ENCODE assay signal across 7 mouse cellular contexts in the genomic region with DNA sequence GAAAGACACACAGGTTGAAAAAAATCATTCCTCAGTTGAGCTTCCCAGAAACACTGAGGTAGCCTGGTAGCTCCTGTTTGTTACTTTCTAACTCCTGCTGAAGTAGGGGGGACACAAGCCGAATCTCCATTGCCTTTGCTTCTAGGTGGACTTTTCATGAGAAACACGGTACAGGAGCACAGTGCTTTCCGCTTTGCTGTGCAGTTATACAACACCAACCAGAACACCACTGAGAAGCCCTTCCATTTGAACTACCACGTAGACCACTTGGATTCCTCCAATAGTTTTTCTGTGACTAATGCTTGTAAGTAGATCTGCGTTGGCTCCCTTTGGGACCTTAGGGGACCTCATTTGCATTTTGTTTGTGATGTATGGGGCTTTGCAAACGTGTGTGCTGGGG. TPM values are rescaled to one million over a fixed set of nuclear protein-coding genes. Genes with fewer than 3 reads are reported as not detected.
DNase-seq lines count a peak whose midpoint lies in the region; ATAC-seq and TF ChIP-seq lines count a peak whose summit lies in the region.

No protein-coding gene starts in this region.

- no peak for TF ChIP-seq CTCF in lung, postnatal 0 days (IDR thresholded peaks at IDR 0.05)

- DNase-seq in lung, postnatal 0 days (ENCODE audit: low spot score): peak; percentile 12
- DNase-seq in lung, postnatal 25 days (ENCODE audit: low spot score): no peak
- no peak for DNase-seq in forebrain, embryonic 11.5 days (ENCODE audit: low spot score)
- DNase-seq in limb, embryonic 11.5 days (ENCODE audit: low spot score): no peak
- DNase-seq in thymus, postnatal 10 days (ENCODE audit: low spot score in 2 of 2): no peak
- no peak for DNase-seq in layer of hippocampus, postnatal 36 days

- H3K9ac ChIP-seq in lung, postnatal 0 days (replicated peaks; ENCODE audit: low read depth): no peak overlapping the region
- H3K9ac ChIP-seq in forebrain, embryonic 11.5 days (ENCODE audit: low read length): no peak overlapping the region
- H3K9ac ChIP-seq in limb, embryonic 11.5 days (ENCODE audit: low read length): no peak overlapping the region
- H3K9ac ChIP-seq in stomach, embryonic 16.5 days (ENCODE audit: low read length): peak overlapping the region; percentile 65; the same call in 1 of the 2 replicates

- no peaks in the 10 kb centered on the region for H3K36me3 ChIP-seq in lung, postnatal 0 days (ENCODE audit: insufficient read depth, low read length)
- no peaks in the 10 kb centered on the region for H3K36me3 ChIP-seq in forebrain, embryonic 11.5 days (ENCODE audit: control insufficient read depth, insufficient read depth, low read length)
- H3K36me3 ChIP-seq in limb, embryonic 11.5 days (ENCODE audit: control insufficient read depth, insufficient read depth, low read length): no peaks in the 10 kb centered on the region
- no peaks in the 10 kb centered on the region for H3K36me3 ChIP-seq in stomach, embryonic 16.5 days (ENCODE audit: control insufficient read depth, insufficient read depth, low read length)

- no peak for TF ChIP-seq EP300 in lung, postnatal 0 days (IDR thresholded peaks at IDR 0.05)

- WGBS in lung, postnatal 0 days: 21% methylated on average over 6 of the region's 6 CpGs
- WGBS in forebrain, embryonic 11.5 days: 13% methylated on average over 6 of the region's 6 CpGs
- WGBS in limb, embryonic 11.5 days: 21% methylated on average over 6 of the region's 6 CpGs
- WGBS in stomach, embryonic 16.5 days: 24% methylated on average over 6 of the region's 6 CpGs

- peak overlapping the region; percentile 51 for H3K4me2 ChIP-seq in lung, postnatal 0 days (replicated peaks; ENCODE audit: low read depth, low read length)
- H3K4me2 ChIP-seq in forebrain, embryonic 11.5 days (ENCODE audit: low read depth, low read length, severe bottlenecking): peak overlapping the region; percentile 64; the same call in 1 of the 2 replicates
- H3K4me2 ChIP-seq in limb, embryonic 11.5 days (ENCODE audit: low read depth, severe bottlenecking): peak overlapping the region; percentile 62
- peak overlapping the region; percentile 62 for H3K4me2 ChIP-seq in stomach, embryonic 16.5 days (ENCODE audit: low read depth, low read length)

- H3K9me3 ChIP-seq in lung, postnatal 0 days (ENCODE audit: low read length): no peaks in the 10 kb centered on the region
- no peaks in the 10 kb centered on the region for H3K9me3 ChIP-seq in forebrain, embryonic 11.5 days (ENCODE audit: control insufficient read depth, low read length)
- no peaks in the 10 kb centered on the region for H3K9me3 ChIP-seq in limb, embryonic 11.5 days (ENCODE audit: control insufficient read depth, low read length)
- no peaks in the 10 kb centered on the region for H3K9me3 ChIP-seq in stomach, embryonic 16.5 days (replicated peaks; ENCODE audit: control insufficient read depth, low read length)

- 0 out of 2 replicates have a peak overlapping the region, but pooled peaks have one; percentile 26 for H3K27ac ChIP-seq in lung, postnatal 0 days (ENCODE audit: low read length)
- no peak overlapping the region for H3K27ac ChIP-seq in forebrain, embryonic 11.5 days (ENCODE audit: low read depth, low read length)
- no peak overlapping the region for H3K27ac ChIP-seq in limb, embryonic 11.5 days (replicated peaks; ENCODE audit: low read depth, low read length)
- H3K27ac ChIP-seq in stomach, embryonic 16.5 days (ENCODE audit: low read length): no peak overlapping the region

- H3K4me3 ChIP-seq in lung, postnatal 0 days (ENCODE audit: low read depth, low read length): peak overlapping the region; percentile 37
- H3K4me3 ChIP-seq in forebrain, embryonic 11.5 days (ENCODE audit: low read depth, low read length): peak overlapping the region; percentile 34; the same call in 1 of the 2 replicates
- no peak overlapping the region for H3K4me3 ChIP-seq in limb, embryonic 11.5 days (ENCODE audit: low read depth, low read length)
- H3K4me3 ChIP-seq in stomach, embryonic 16.5 days (replicated peaks; ENCODE audit: low read length): peak overlapping the region; percentile 51

- ATAC-seq in lung, postnatal 0 days: no peak
- ATAC-seq in forebrain, embryonic 11.5 days (replicated peaks; ENCODE audit: low FRiP score): no peak
- ATAC-seq in limb, embryonic 11.5 days (ENCODE audit: insufficient number of reproducible peaks, low FRiP score, low TSS enrichment, low read depth): no peak
- ATAC-seq in stomach, embryonic 16.5 days (ENCODE audit: insufficient read depth, low FRiP score): no peak

- no peaks in the 10 kb centered on the region for H3K4me1 ChIP-seq in lung, postnatal 0 days (ENCODE audit: insufficient read depth, low read depth, low read length)
- no peaks in the 10 kb centered on the region for H3K4me1 ChIP-seq in forebrain, embryonic 11.5 days (replicated peaks; ENCODE audit: control insufficient read depth, insufficient read depth, low read length)
- no peaks in the 10 kb centered on the region for H3K4me1 ChIP-seq in limb, embryonic 11.5 days (ENCODE audit: control insufficient read depth, insufficient read depth, low read length)
- no peaks in the 10 kb centered on the region for H3K4me1 ChIP-seq in stomach, embryonic 16.5 days (ENCODE audit: control insufficient read depth, insufficient read depth, low read length)

- no peaks in the 10 kb centered on the region for H3K27me3 ChIP-seq in lung, postnatal 0 days (replicated peaks; ENCODE audit: insufficient read depth, low read length)
- H3K27me3 ChIP-seq in forebrain, embryonic 11.5 days (ENCODE audit: control insufficient read depth, insufficient read depth, low read length): no peaks in the 10 kb centered on the region
- H3K27me3 ChIP-seq in limb, embryonic 11.5 days (ENCODE audit: control insufficient read depth, insufficient read depth, low read length): no peaks in the 10 kb centered on the region
- no peaks in the 10 kb centered on the region for H3K27me3 ChIP-seq in stomach, embryonic 16.5 days (ENCODE audit: control insufficient read depth, insufficient read depth, low read length)

RNA-seq across cellular contexts. Expression of a gene that starts 2.0 kb away (rescaled TPM):
- 3.9 and 4.1 TPM in 2 replicates for polyA plus RNA-seq in lung, postnatal 0 days (2015; fragmentation: Nextera tagmentation; extraction: Ambion mirVana)
- 4.2 and 4.3 TPM in 2 replicates for polyA plus RNA-seq in forebrain, embryonic 11.5 days (2014; fragmentation: Nextera tagmentation; extraction: Ambion mirVana)
- polyA plus RNA-seq in limb, embryonic 11.5 days (2014; fragmentation: Nextera tagmentation; extraction: Ambion mirVana): 1.9 and 3.2 TPM in 2 replicates
- polyA plus RNA-seq in stomach, embryonic 16.5 days (2015; fragmentation: Nextera tagmentation; extraction: Ambion mirVana): 7.7 and 7.9 TPM in 2 replicates
- 100 to 1,000 TPM; 163 to 171 TPM for total RNA-seq in layer of hippocampus, postnatal 36 days (2021)
